Mouse (Mus musculus): Measurements from ENCODE around the gene Sox13.

Gene Sox13

GRCm38 (mm10) chr1:133431133-133431532, 7.0 kb upstream of the Sox13 start:
- DNase-seq (ENCODE audit: low read depth, low spot score) = no peak

GRCm38 (mm10) chr1:133424547-133425140, 467 bp upstream of the Sox13 start:
- peak; percentile 54 for DNase-seq (ENCODE audit: low read depth, low spot score)

- DNase-seq (ENCODE audit: low read depth, low spot score) = no peak
Observed at GRCm38 (mm10) chr1:133423166-133423542, 1.0 kb downstream of the Sox13 start.

GRCm38 (mm10) chr1:133422615-133423161, 1.5 kb downstream of the Sox13 start:
- DNase-seq (ENCODE audit: low read depth, low spot score) = peak; percentile 50

- no peak for DNase-seq (ENCODE audit: low read depth, low spot score)
Observed at GRCm38 (mm10) chr1:133421975-133422570, 2.1 kb downstream of the Sox13 start.

- DNase-seq (ENCODE audit: low read depth, low spot score) = no peak
Observed at GRCm38 (mm10) chr1:133421061-133421460, 3.1 kb downstream of the Sox13 start.

GRCm38 (mm10) chr1:133420491-133420890, 3.7 kb downstream of the Sox13 start:
- no peak for DNase-seq (ENCODE audit: low read depth, low spot score)

- no peak for DNase-seq (ENCODE audit: low read depth, low spot score)
Observed at GRCm38 (mm10) chr1:133419178-133419834, 4.9 kb downstream of the Sox13 start.

- DNase-seq (ENCODE audit: low read depth, low spot score) = no peak
Observed at GRCm38 (mm10) chr1:133418164-133418800, 5.9 kb downstream of the Sox13 start.

GRCm38 (mm10) chr1:133417539-133417938, 6.6 kb downstream of the Sox13 start:
- peak; percentile 62 for DNase-seq (ENCODE audit: low read depth, low spot score)

- no peak for DNase-seq (ENCODE audit: low read depth, low spot score)
Observed at GRCm38 (mm10) chr1:133417113-133417512, 7.1 kb downstream of the Sox13 start.

GRCm38 (mm10) chr1:133416472-133416871, 7.7 kb downstream of the Sox13 start:
- peak; percentile 57 for DNase-seq (ENCODE audit: low read depth, low spot score)

- DNase-seq (ENCODE audit: low read depth, low spot score) = peak; percentile 71
Observed at GRCm38 (mm10) chr1:133415505-133415904, 8.7 kb downstream of the Sox13 start.

GRCm38 (mm10) chr1:133415086-133415485, 9.1 kb downstream of the Sox13 start:
- no peak for DNase-seq (ENCODE audit: low read depth, low spot score)

- DNase-seq (ENCODE audit: low read depth, low spot score) = no peak
Observed at GRCm38 (mm10) chr1:133412941-133413340, 11.2 kb downstream of the Sox13 start.

GRCm38 (mm10) chr1:133411506-133412147, 12.6 kb downstream of the Sox13 start:
- peak; percentile 61 for DNase-seq (ENCODE audit: low read depth, low spot score)

GRCm38 (mm10) chr1:133409786-133410185, 14.4 kb downstream of the Sox13 start:
- DNase-seq (ENCODE audit: low read depth, low spot score) = no peak

- no peak for DNase-seq (ENCODE audit: low read depth, low spot score)
Observed at GRCm38 (mm10) chr1:133408880-133409516, 15.2 kb downstream of the Sox13 start.

- no peak for DNase-seq (ENCODE audit: low read depth, low spot score)
Observed at GRCm38 (mm10) chr1:133408321-133408720, 15.9 kb downstream of the Sox13 start.

GRCm38 (mm10) chr1:133407436-133407835, 16.7 kb downstream of the Sox13 start:
- no peak for DNase-seq (ENCODE audit: low read depth, low spot score)

- no peak for DNase-seq (ENCODE audit: low read depth, low spot score)
Observed at GRCm38 (mm10) chr1:133406614-133407013, 17.6 kb downstream of the Sox13 start.
